Mouse (Mus musculus): ENCODE measurements at regions not wholly inside any gene's neighbourhood (a gene's known extent, or its start where the extent isn't known, plus 50 kb on each side); places are given as distances from the start of the nearest gene placed in this dataset.
"Not testable (repeated sequence)": the region's sequence is repeated elsewhere in the genome, so short reads cannot be mapped to it uniquely, and the experiment has no call there.

GRCm38 (mm10) chr5:75387886-75388454, 186.7 kb upstream of the Kit start:
- Histone ChIP-seq H3K27ac (no peak overlapping the region), H3K9ac (no peak overlapping the region), H3K4me1 (no peaks in the 10 kb centered on the region), H3K4me2 (replicated peaks) (peak overlapping the region; percentile 32; the same call in 1 of the 2 replicates), H3K27me3 (replicated peaks) (no peaks in the 10 kb centered on the region), H3K9me3 (no peaks in the 10 kb centered on the region), H3K36me3 (no peaks in the 10 kb centered on the region), H3K4me3 (no peak overlapping the region)
- no peak for ATAC-seq (ENCODE audit: low FRiP score, low read depth)
- WGBS = 48% methylated on average over 13 of the region's 13 CpGs

GRCm38 (mm10) chr5:75388699-75389260, 185.9 kb upstream of the Kit start:
- no peak overlapping the region for H3K27ac ChIP-seq
- WGBS = 89% methylated on average over 7 of the region's 7 CpGs
- no peak overlapping the region for H3K9ac ChIP-seq
- H3K36me3 ChIP-seq = no peaks in the 10 kb centered on the region
- no peak overlapping the region for H3K4me3 ChIP-seq
- ATAC-seq (ENCODE audit: low FRiP score, low read depth) = no peak
- H3K4me2 ChIP-seq (replicated peaks) = no peak overlapping the region
- no peaks in the 10 kb centered on the region for H3K4me1 ChIP-seq
- no peaks in the 10 kb centered on the region for H3K27me3 ChIP-seq (replicated peaks)
- no peaks in the 10 kb centered on the region for H3K9me3 ChIP-seq

- Histone ChIP-seq H3K36me3 (no peaks in the 10 kb centered on the region), H3K27ac (no peak overlapping the region), H3K9ac (no peak overlapping the region), H3K27me3 (replicated peaks) (no peaks in the 10 kb centered on the region), H3K4me2 (replicated peaks) (no peak overlapping the region), H3K9me3 (no peaks in the 10 kb centered on the region), H3K4me3 (no peak overlapping the region), H3K4me1 (no peaks in the 10 kb centered on the region)
- no peak for ATAC-seq (ENCODE audit: low FRiP score, low read depth)
- WGBS = 70% methylated on average over 7 of the region's 7 CpGs
Measured at GRCm38 (mm10) chr5:75389433-75389971, 185.2 kb upstream of the Kit start.

- H3K4me2 ChIP-seq (replicated peaks) = no peak overlapping the region
- no peaks in the 10 kb centered on the region for H3K9me3 ChIP-seq
- H3K4me3 ChIP-seq = no peak overlapping the region
- no peaks in the 10 kb centered on the region for H3K4me1 ChIP-seq
- WGBS = 57% methylated on average over 5 of the region's 5 CpGs
- H3K27me3 ChIP-seq (replicated peaks) = no peaks in the 10 kb centered on the region
- no peak overlapping the region for H3K27ac ChIP-seq
- no peak overlapping the region for H3K9ac ChIP-seq
- ATAC-seq (ENCODE audit: low FRiP score, low read depth) = no peak
- no peaks in the 10 kb centered on the region for H3K36me3 ChIP-seq
Measured at GRCm38 (mm10) chr5:75398820-75399219, 175.9 kb upstream of the Kit start.

GRCm38 (mm10) chr5:75401734-75402133, 173.0 kb upstream of the Kit start:
- no peak for ATAC-seq (ENCODE audit: low FRiP score, low read depth)
- H3K27me3 ChIP-seq (replicated peaks) = no peaks in the 10 kb centered on the region
- no peaks in the 10 kb centered on the region for H3K9me3 ChIP-seq
- no peak overlapping the region for H3K27ac ChIP-seq
- H3K9ac ChIP-seq = no peak overlapping the region
- no peaks in the 10 kb centered on the region for H3K36me3 ChIP-seq
- no peak overlapping the region for H3K4me2 ChIP-seq (replicated peaks)
- H3K4me3 ChIP-seq = no peak overlapping the region
- no peaks in the 10 kb centered on the region for H3K4me1 ChIP-seq
- WGBS = 39% methylated on average over 3 of the region's 3 CpGs

- H3K4me2 ChIP-seq (replicated peaks) = no peak overlapping the region
- 87% methylated on average over 3 of the region's 3 CpGs for WGBS
- H3K27me3 ChIP-seq (replicated peaks) = no peaks in the 10 kb centered on the region
- ATAC-seq (ENCODE audit: low FRiP score, low read depth) = no peak
- H3K9ac ChIP-seq = no peak overlapping the region
- no peaks in the 10 kb centered on the region for H3K4me1 ChIP-seq
- no peaks in the 10 kb centered on the region for H3K36me3 ChIP-seq
- no peak overlapping the region for H3K4me3 ChIP-seq
- H3K9me3 ChIP-seq = no peaks in the 10 kb centered on the region
- H3K27ac ChIP-seq = no peak overlapping the region
Measured at GRCm38 (mm10) chr5:75402631-75403030, 172.1 kb upstream of the Kit start.

GRCm38 (mm10) chr5:75403531-75403930, 171.2 kb upstream of the Kit start:
- Histone ChIP-seq H3K27me3 (replicated peaks) (no peaks in the 10 kb centered on the region), H3K4me1 (no peaks in the 10 kb centered on the region), H3K27ac (no peak overlapping the region), H3K9ac (no peak overlapping the region), H3K4me3 (no peak overlapping the region), H3K4me2 (replicated peaks) (no peak overlapping the region), H3K36me3 (no peaks in the 10 kb centered on the region), H3K9me3 (no peaks in the 10 kb centered on the region)
- ATAC-seq (ENCODE audit: low FRiP score, low read depth) = no peak
- 90% methylated on average over 5 of the region's 5 CpGs for WGBS

GRCm38 (mm10) chr5:75404601-75405285, 170.0 kb upstream of the Kit start:
- no peak for ATAC-seq (ENCODE audit: low FRiP score, low read depth)
- Histone ChIP-seq H3K4me1 (no peaks in the 10 kb centered on the region), H3K9ac (no peak overlapping the region), H3K9me3 (no peaks in the 10 kb centered on the region), H3K4me3 (no peak overlapping the region), H3K4me2 (replicated peaks) (no peak overlapping the region), H3K27me3 (replicated peaks) (no peaks in the 10 kb centered on the region), H3K36me3 (no peaks in the 10 kb centered on the region), H3K27ac (no peak overlapping the region)
- 36% methylated on average over 9 of the region's 9 CpGs for WGBS

- WGBS = 64% methylated on average over 7 of the region's 7 CpGs
- Histone ChIP-seq H3K27ac (no peak overlapping the region), H3K9me3 (no peaks in the 10 kb centered on the region), H3K36me3 (no peaks in the 10 kb centered on the region), H3K9ac (no peak overlapping the region), H3K4me1 (no peaks in the 10 kb centered on the region), H3K4me2 (replicated peaks) (no peak overlapping the region), H3K27me3 (replicated peaks) (no peaks in the 10 kb centered on the region), H3K4me3 (no peak overlapping the region)
- ATAC-seq (ENCODE audit: low FRiP score, low read depth) = no peak
Measured at GRCm38 (mm10) chr5:75405496-75405895, 169.2 kb upstream of the Kit start.

GRCm38 (mm10) chr5:75407686-75408085, 167.0 kb upstream of the Kit start:
- Histone ChIP-seq H3K4me1 (no peaks in the 10 kb centered on the region), H3K9ac (no peak overlapping the region), H3K27ac (no peak overlapping the region), H3K4me2 (replicated peaks) (no peak overlapping the region), H3K9me3 (no peaks in the 10 kb centered on the region), H3K4me3 (no peak overlapping the region), H3K27me3 (replicated peaks) (no peaks in the 10 kb centered on the region), H3K36me3 (no peaks in the 10 kb centered on the region)
- ATAC-seq (ENCODE audit: low FRiP score, low read depth) = no peak
- WGBS = 70% methylated on average over 10 of the region's 10 CpGs

GRCm38 (mm10) chr5:75410240-75411186, 164.2 kb upstream of the Kit start:
- 68% methylated on average over 24 of the region's 24 CpGs for WGBS
- H3K9ac ChIP-seq = no peak overlapping the region
- H3K36me3 ChIP-seq = no peaks in the 10 kb centered on the region
- no peak overlapping the region for H3K4me3 ChIP-seq
- no peaks in the 10 kb centered on the region for H3K27me3 ChIP-seq (replicated peaks)
- H3K9me3 ChIP-seq = no peaks in the 10 kb centered on the region
- H3K4me2 ChIP-seq (replicated peaks) = 0 out of 2 replicates have a peak overlapping the region, but pooled peaks have one; percentile 14
- no peaks in the 10 kb centered on the region for H3K4me1 ChIP-seq
- H3K27ac ChIP-seq = no peak overlapping the region
- ATAC-seq (ENCODE audit: low FRiP score, low read depth) = no peak

- H3K9ac ChIP-seq; H3K27ac ChIP-seq; H3K4me1 ChIP-seq; H3K27me3 ChIP-seq (replicated peaks); H3K4me2 ChIP-seq (replicated peaks); H3K36me3 ChIP-seq; H3K4me3 ChIP-seq; H3K9me3 ChIP-seq; ATAC-seq (ENCODE audit: low FRiP score, low read depth): not testable (repeated sequence)
- 95% methylated on average over 2 of the region's 2 CpGs for WGBS
Measured at GRCm38 (mm10) chr5:75419282-75419681, 155.4 kb upstream of the Kit start.
